Mouse (Mus musculus): ENCODE results near the gene Hoxa7. TPM values are rescaled to one million over a fixed set of nuclear protein-coding genes. Genes with fewer than 3 reads are reported as not detected.

The Hoxa7 gene
- polyA plus RNA-seq, 1 experiment from 2014 or later, result not detected

GRCm38 (mm10) chr6:52185834-52186233, 35.8 kb downstream of the Hoxa7 start:
- Histone ChIP-seq H3K27me3 (replicated peaks) (peaks cover 100% of the 10 kb centered on the region), H3K4me2 (no peak overlapping the region), H3K4me1 (no peaks in the 10 kb centered on the region), H3K4me3 (no peak overlapping the region), H3K9ac (no peak overlapping the region), H3K36me3 (replicated peaks) (no peaks in the 10 kb centered on the region), H3K9me3 (no peaks in the 10 kb centered on the region), H3K27ac (no peak overlapping the region)
- WGBS, result 6% methylated on average over 3 of the region's 3 CpGs
- no peak for ATAC-seq (replicated peaks)

- no peak overlapping the region for H3K4me3 ChIP-seq
- no peak overlapping the region for H3K9ac ChIP-seq
- WGBS, result 2% methylated on average over 19 of the region's 19 CpGs
- H3K36me3 ChIP-seq (replicated peaks), result no peaks in the 10 kb centered on the region
- H3K4me1 ChIP-seq, result no peaks in the 10 kb centered on the region
- H3K4me2 ChIP-seq, result no peak overlapping the region
- H3K9me3 ChIP-seq, result no peaks in the 10 kb centered on the region
- no peak overlapping the region for H3K27ac ChIP-seq
- ATAC-seq (replicated peaks), result no peak
- peaks cover 100% of the 10 kb centered on the region for H3K27me3 ChIP-seq (replicated peaks)
Measured at GRCm38 (mm10) chr6:52185222-52185621, 36.4 kb downstream of the Hoxa7 start.

GRCm38 (mm10) chr6:52184668-52185067, 37.0 kb downstream of the Hoxa7 start:
- Histone ChIP-seq H3K9me3 (no peaks in the 10 kb centered on the region), H3K4me2 (no peak overlapping the region), H3K27me3 (replicated peaks) (peaks cover 100% of the 10 kb centered on the region), H3K36me3 (replicated peaks) (no peaks in the 10 kb centered on the region), H3K9ac (no peak overlapping the region), H3K4me1 (no peaks in the 10 kb centered on the region), H3K27ac (no peak overlapping the region), H3K4me3 (no peak overlapping the region)
- WGBS, result 2% methylated on average over 6 of the region's 6 CpGs
- no peak for ATAC-seq (replicated peaks)

GRCm38 (mm10) chr6:52183311-52184080, 38.2 kb downstream of the Hoxa7 start:
- Histone ChIP-seq H3K9ac (no peak overlapping the region), H3K4me1 (no peaks in the 10 kb centered on the region), H3K4me2 (no peak overlapping the region), H3K4me3 (no peak overlapping the region), H3K27ac (no peak overlapping the region), H3K27me3 (replicated peaks) (peaks cover 100% of the 10 kb centered on the region), H3K36me3 (replicated peaks) (no peaks in the 10 kb centered on the region), H3K9me3 (no peaks in the 10 kb centered on the region)
- 11% methylated on average over 10 of the region's 10 CpGs for WGBS
- no peak for ATAC-seq (replicated peaks)

- H3K27me3 ChIP-seq (replicated peaks), result peaks cover 100% of the 10 kb centered on the region
- 0% methylated on average over 1 of the region's 1 CpGs for WGBS
- no peaks in the 10 kb centered on the region for H3K36me3 ChIP-seq (replicated peaks)
- H3K4me2 ChIP-seq, result no peak overlapping the region
- H3K4me3 ChIP-seq, result no peak overlapping the region
- no peak overlapping the region for H3K9ac ChIP-seq
- ATAC-seq (replicated peaks), result no peak
- no peak overlapping the region for H3K27ac ChIP-seq
- H3K4me1 ChIP-seq, result no peaks in the 10 kb centered on the region
- H3K9me3 ChIP-seq, result no peaks in the 10 kb centered on the region
Measured at GRCm38 (mm10) chr6:52182793-52183192, 38.9 kb downstream of the Hoxa7 start.

- no peak for ATAC-seq (replicated peaks)
- no peaks in the 10 kb centered on the region for H3K36me3 ChIP-seq (replicated peaks)
- H3K4me2 ChIP-seq, result no peak overlapping the region
- H3K9me3 ChIP-seq, result no peaks in the 10 kb centered on the region
- H3K27me3 ChIP-seq (replicated peaks), result peaks cover 100% of the 10 kb centered on the region
- H3K9ac ChIP-seq, result no peak overlapping the region
- H3K4me1 ChIP-seq, result no peaks in the 10 kb centered on the region
- no peak overlapping the region for H3K4me3 ChIP-seq
- H3K27ac ChIP-seq, result no peak overlapping the region
- WGBS, result 21% methylated on average over 2 of the region's 2 CpGs
Measured at GRCm38 (mm10) chr6:52182030-52182429, 39.6 kb downstream of the Hoxa7 start.

- 11% methylated on average over 3 of the region's 3 CpGs for WGBS
- no peak overlapping the region for H3K9ac ChIP-seq
- no peak overlapping the region for H3K4me2 ChIP-seq
- H3K36me3 ChIP-seq (replicated peaks), result no peaks in the 10 kb centered on the region
- H3K27ac ChIP-seq, result no peak overlapping the region
- H3K9me3 ChIP-seq, result no peaks in the 10 kb centered on the region
- H3K27me3 ChIP-seq (replicated peaks), result peaks cover 97% of the 10 kb centered on the region
- H3K4me1 ChIP-seq, result no peaks in the 10 kb centered on the region
- ATAC-seq (replicated peaks), result no peak
- no peak overlapping the region for H3K4me3 ChIP-seq
Measured at GRCm38 (mm10) chr6:52180726-52181125, 40.9 kb downstream of the Hoxa7 start.

- H3K9ac ChIP-seq, result no peak overlapping the region
- no peak overlapping the region for H3K4me3 ChIP-seq
- 3% methylated on average over 11 of the region's 11 CpGs for WGBS
- ATAC-seq (replicated peaks), result no peak
- no peak overlapping the region for H3K27ac ChIP-seq
- H3K9me3 ChIP-seq, result no peaks in the 10 kb centered on the region
- H3K36me3 ChIP-seq (replicated peaks), result no peaks in the 10 kb centered on the region
- H3K4me1 ChIP-seq, result no peaks in the 10 kb centered on the region
- peaks cover 95% of the 10 kb centered on the region for H3K27me3 ChIP-seq (replicated peaks)
- no peak overlapping the region for H3K4me2 ChIP-seq
Measured at GRCm38 (mm10) chr6:52180213-52180710, 41.4 kb downstream of the Hoxa7 start.

GRCm38 (mm10) chr6:52179690-52180089, 42.0 kb downstream of the Hoxa7 start:
- H3K9ac ChIP-seq, result no peak overlapping the region
- no peak overlapping the region for H3K4me2 ChIP-seq
- 1% methylated on average over 10 of the region's 10 CpGs for WGBS
- H3K27me3 ChIP-seq (replicated peaks), result peaks cover 95% of the 10 kb centered on the region
- H3K4me3 ChIP-seq, result no peak overlapping the region
- no peaks in the 10 kb centered on the region for H3K9me3 ChIP-seq
- no peaks in the 10 kb centered on the region for H3K4me1 ChIP-seq
- no peak overlapping the region for H3K27ac ChIP-seq
- no peak for ATAC-seq (replicated peaks)
- H3K36me3 ChIP-seq (replicated peaks), result no peaks in the 10 kb centered on the region

GRCm38 (mm10) chr6:52178918-52179665, 42.6 kb downstream of the Hoxa7 start:
- no peak overlapping the region for H3K27ac ChIP-seq
- no peak overlapping the region for H3K4me2 ChIP-seq
- no peak overlapping the region for H3K9ac ChIP-seq
- ATAC-seq (replicated peaks), result no peak
- H3K4me3 ChIP-seq, result no peak overlapping the region
- H3K4me1 ChIP-seq, result no peaks in the 10 kb centered on the region
- 2% methylated on average over 4 of the region's 4 CpGs for WGBS
- H3K36me3 ChIP-seq (replicated peaks), result no peaks in the 10 kb centered on the region
- H3K27me3 ChIP-seq (replicated peaks), result peaks cover 93% of the 10 kb centered on the region
- no peaks in the 10 kb centered on the region for H3K9me3 ChIP-seq

GRCm38 (mm10) chr6:52177806-52178205, 43.8 kb downstream of the Hoxa7 start:
- Histone ChIP-seq H3K4me1 (peaks cover under 1% of the 10 kb centered on the region; the same call in 1 of the 2 replicates), H3K4me3 (no peak overlapping the region), H3K4me2 (no peak overlapping the region), H3K27me3 (replicated peaks) (peaks cover 92% of the 10 kb centered on the region), H3K27ac (no peak overlapping the region), H3K36me3 (replicated peaks) (no peaks in the 10 kb centered on the region), H3K9me3 (no peaks in the 10 kb centered on the region), H3K9ac (no peak overlapping the region)
- WGBS, result 2% methylated on average over 9 of the region's 9 CpGs
- no peak for ATAC-seq (replicated peaks)

GRCm38 (mm10) chr6:52177061-52177735, 44.5 kb downstream of the Hoxa7 start, which contains the start of gene 5730596B20Rik:
TSS of gene 5730596B20Rik (plus strand) at chr6:52177498.
- Histone ChIP-seq H3K27ac (no peak within 1 kb of the TSS), H3K9ac (no peak within 1 kb of the TSS), H3K4me1 (peaks cover 6% of the 10 kb centered on the region), H3K4me3 (no peak within 1 kb of the TSS), H3K36me3 (replicated peaks) (no peaks in the 10 kb centered on the region), H3K4me2 (no peak within 1 kb of the TSS), H3K9me3 (no peaks in the 10 kb centered on the region), H3K27me3 (replicated peaks) (peaks cover 92% of the 10 kb centered on the region)
- WGBS, result under 1% methylated on average over 36 of the region's 36 CpGs
- no peak for ATAC-seq (replicated peaks)
